8 mouse cellular contexts compared by ENCODE assay signal in the genomic region with DNA sequence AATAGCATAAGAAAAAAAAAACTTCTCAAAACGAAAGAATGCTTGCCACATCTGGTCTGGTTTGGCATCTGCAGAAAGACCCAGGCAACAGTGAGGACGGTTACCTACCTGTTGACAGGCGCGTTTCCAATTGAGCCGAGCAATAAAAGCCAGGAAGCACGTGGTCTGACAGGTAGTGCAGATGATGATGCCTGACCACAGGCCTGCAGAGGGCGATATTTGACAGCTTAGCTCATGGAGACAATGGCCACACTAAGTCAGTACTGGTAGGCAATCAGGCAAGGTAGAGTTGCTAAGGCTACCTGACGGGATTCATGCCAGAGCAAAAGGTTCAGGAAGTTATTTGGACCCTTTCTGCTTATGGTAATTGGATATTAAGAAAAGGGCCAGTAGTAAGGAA. TPM values are rescaled to one million over a fixed set of nuclear protein-coding genes. Genes with fewer than 3 reads are reported as not detected.
DNase-seq lines count a peak whose midpoint lies in the region; TF ChIP-seq lines count a peak whose summit lies in the region.

No protein-coding gene starts in this region.

- no peaks in the 10 kb centered on the region for H3K79me3 ChIP-seq in C2C12 (ENCODE audit: low read depth)

- H3K9me3 ChIP-seq in heart, embryonic 10.5 days, result no peaks in the 10 kb centered on the region

- no peak overlapping the region for H3ac ChIP-seq in C2C12 (ENCODE audit: control insufficient read depth, insufficient read length, low read depth)

- H3K4me1 ChIP-seq in heart, embryonic 10.5 days, result peaks cover 8% of the 10 kb centered on the region; the same call in 1 of the 2 replicates

- no peak overlapping the region for H3K4me3 ChIP-seq in C2C12 (ENCODE audit: insufficient read depth, poor library complexity, severe bottlenecking)
- no peak overlapping the region for H3K4me3 ChIP-seq in heart, embryonic 10.5 days

- H3K27ac ChIP-seq in heart, embryonic 10.5 days, result no peak overlapping the region

- no peaks in the 10 kb centered on the region for H3K79me2 ChIP-seq in C2C12 (ENCODE audit: control insufficient read depth, insufficient read depth)

- no peaks in the 10 kb centered on the region for H3K36me3 ChIP-seq in C2C12 (ENCODE audit: control insufficient read depth, insufficient read depth)
- no peaks in the 10 kb centered on the region; the same call in 1 of the 2 replicates for H3K36me3 ChIP-seq in heart, embryonic 10.5 days

- 5% methylated on average over 8 of the region's 8 CpGs for WGBS in heart, embryonic 10.5 days

- peak; percentile 64 for TF ChIP-seq CTCF in C2C12 (IDR thresholded peaks at IDR 0.05; ENCODE audit: control insufficient read depth, insufficient read depth, insufficient read length)

- peak; percentile 63 for DNase-seq in MN1 (ENCODE audit: low spot score)
- DNase-seq in cerebellum, postnatal 10 days, result peak; percentile 88 to 90
- peak; percentile 89 for DNase-seq in heart, embryonic 10.5 days (ENCODE audit: low spot score)
- DNase-seq in layer of hippocampus, adult 11-12 months (ENCODE audit: low spot score), result peak; percentile 68
- DNase-seq in lung, postnatal 10 days, result peak; percentile 83
- DNase-seq in skeletal muscle tissue, adult 2 months (ENCODE audit: low read depth, low spot score), result peak; percentile 50
- DNase-seq in yolk sac, embryonic 10.5 days (ENCODE audit: low spot score), result peak; percentile 76

- H3K27me3 ChIP-seq in C2C12 (ENCODE audit: control insufficient read depth, insufficient read depth, insufficient read length), result peaks cover 17% of the 10 kb centered on the region
- peaks cover 43% of the 10 kb centered on the region for H3K27me3 ChIP-seq in heart, embryonic 10.5 days (ENCODE audit: insufficient read depth, poor library complexity, severe bottlenecking)

TF ChIP-seq in C2C12, 6 proteins besides CTCF, POLR2A, EP300 and RAD21:
- no peak for TF ChIP-seq MYOD1 (IDR thresholded peaks at IDR 0.05; ENCODE audit: control insufficient read depth, insufficient read length, low read depth)
- no peak for TF ChIP-seq FOSL1 (IDR thresholded peaks at IDR 0.05; ENCODE audit: insufficient read depth, low read length, poor library complexity, severe bottlenecking)
- TF ChIP-seq MAX (IDR thresholded peaks at IDR 0.05), result peak; percentile 88
- TF ChIP-seq MYOG (IDR thresholded peaks at IDR 0.05; ENCODE audit: control insufficient read depth, extremely low read depth, insufficient read length), result no peak
- no peak for TF ChIP-seq CEBPB (IDR thresholded peaks at IDR 0.05; ENCODE audit: low read depth)
- peak; percentile 70 for TF ChIP-seq USF1 (IDR thresholded peaks at IDR 0.05; ENCODE audit: low read depth)

RNA-seq across cellular contexts. Expression of a gene that starts 6.7 kb away (rescaled TPM):
- polyA plus RNA-seq in C2C12 (2012; fragmentation: generic; extraction: Trizol), result not detected
- 0.20 TPM in 1 of 2 replicates, not detected in the other for polyA plus RNA-seq in heart, embryonic 10.5 days (2016; fragmentation: Nextera tagmentation; extraction: Ambion mirVana)

RNA-seq across cellular contexts. Expression of a gene that starts 28.8 kb away (rescaled TPM):
- polyA plus RNA-seq in C2C12 (2012; fragmentation: generic; extraction: Trizol), result 0.02 TPM
- 11.3 and 27.9 TPM in 2 replicates for polyA plus RNA-seq in heart, embryonic 10.5 days (2016; fragmentation: Nextera tagmentation; extraction: Ambion mirVana)

Comparison
In these comparisons a context has a peak if more than half of its experiments do, and no peak if none do; other contexts are left out.
1. RNA of a gene that starts 28.8 kb away (polyA plus RNA-seq): 11.3 to 27.9 TPM in heart, embryonic 10.5 days; 0.02 TPM in C2C12 (single experiment); every median in the first group is over 10 times any median in the second.
2. Peak in every context shown above with its lines, with median percentiles within 50 percentile points of each other: DNase-seq.